In the genomic region with DNA sequence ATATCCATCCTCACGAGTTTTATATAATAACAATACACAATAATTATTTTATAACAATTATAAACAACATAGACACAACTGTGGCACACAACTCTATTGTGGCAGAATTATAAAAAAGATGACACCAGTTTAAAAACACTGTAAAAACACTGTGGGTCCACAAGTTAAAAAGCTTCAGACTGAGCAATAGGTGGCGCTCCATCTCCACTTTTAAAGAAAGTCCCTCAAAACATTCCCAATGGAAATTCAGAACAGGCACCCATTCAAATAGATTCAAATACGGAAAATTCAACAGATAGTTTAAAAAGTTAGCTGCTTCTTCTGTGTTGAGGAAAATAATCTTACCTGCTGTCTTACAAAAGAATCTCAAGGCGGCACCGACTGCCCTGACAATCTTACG, we compare ENCODE assay signal across 9 mouse cellular contexts.
A peak's percentile ranks its signal among the peaks of the same experiment; 100 is the strongest.
DNase-seq lines count a peak whose midpoint lies in the region; ATAC-seq and TF ChIP-seq lines count a peak whose summit lies in the region.
"Had no signal": no experiment of that assay in that cellular context is flagged by ENCODE, and none has a peak within 500 bp of the region (broad histone marks: within the 10 kb centered on the region; RNA-seq: fewer than 3 reads in every experiment).

No protein-coding gene starts in this region.

- peak; percentile 14 to 62; a peak in 2 of 4 replicates for TF ChIP-seq CTCF in CH12.LX (conservative IDR thresholded peaks at IDR 0.05 in 1 of 2, IDR thresholded peaks at IDR 0.05 in 1 of 2; ENCODE audit: low read depth in 2 of 2, low read length in 2 of 2)

- ATAC-seq in embryonic facial prominence, embryonic 11.5 days (replicated peaks; ENCODE audit: insufficient number of reproducible peaks, low FRiP score, low TSS enrichment, low read depth), result no peak

- no peak for TF ChIP-seq POLR2A in CH12.LX (IDR thresholded peaks at IDR 0.05; ENCODE audit: low read depth, low read length)

- H3K79me2 ChIP-seq in CH12.LX (replicated peaks; ENCODE audit: control insufficient read depth, extremely low read depth, insufficient read depth, poor library complexity, severe bottlenecking), result no peaks in the 10 kb centered on the region

- no peak overlapping the region for H3K4me2 ChIP-seq in embryonic facial prominence, embryonic 11.5 days (ENCODE audit: low read depth, low read length)
- H3K4me2 ChIP-seq in CH12.LX (ENCODE audit: insufficient read depth, low read depth, poor library complexity, severe bottlenecking), result no peak overlapping the region
- H3K4me2 ChIP-seq: limb, embryonic 12.5 days had no signal

- no peak for TF ChIP-seq EP300 in CH12.LX (IDR thresholded peaks at IDR 0.05; ENCODE audit: low read length)

- peak; percentile 45 for TF ChIP-seq RAD21 in CH12.LX (IDR thresholded peaks at IDR 0.05; ENCODE audit: low read depth, low read length)

- dilution Hi-C loops in CH12.LX (cut with MboI; ENCODE audit: extremely low pct_ligation_motif_present, extremely low pct_unique_long_range_greater_than_20kb, low sequenced_read_pairs), result no loop called here

- no peaks in the 10 kb centered on the region for H3K36me3 ChIP-seq in embryonic facial prominence, embryonic 11.5 days (replicated peaks; ENCODE audit: control insufficient read depth, insufficient read depth, low read depth, low read length)
- no peaks in the 10 kb centered on the region for H3K36me3 ChIP-seq in embryonic facial prominence, embryonic 10.5 days (replicated peaks)
- peaks cover 0 to 10% of the 10 kb centered on the region in 2 experiments for H3K36me3 ChIP-seq in CH12.LX (replicated peaks in 1 of 2; ENCODE audit: control insufficient read depth in 1 of 2, insufficient read depth in 1 of 2, low read length in 1 of 2)
- H3K36me3 ChIP-seq: limb, embryonic 12.5 days had no signal

- no peaks in the 10 kb centered on the region for H3K27me3 ChIP-seq in embryonic facial prominence, embryonic 11.5 days (ENCODE audit: control insufficient read depth, insufficient read depth, low read length)
- no peaks in the 10 kb centered on the region for H3K27me3 ChIP-seq in embryonic facial prominence, embryonic 10.5 days (replicated peaks; ENCODE audit: low read depth, poor library complexity, severe bottlenecking)
- H3K27me3 ChIP-seq in CH12.LX (replicated peaks), result no peaks in the 10 kb centered on the region
- H3K27me3 ChIP-seq: limb, embryonic 12.5 days had no signal

- H3K27ac ChIP-seq in embryonic facial prominence, embryonic 11.5 days (replicated peaks; ENCODE audit: low read depth, low read length), result no peak overlapping the region
- H3K27ac ChIP-seq in embryonic facial prominence, embryonic 10.5 days (replicated peaks), result no peak overlapping the region
- H3K27ac ChIP-seq in CH12.LX (ENCODE audit: insufficient read depth, low read depth), result no peak overlapping the region
- H3K27ac ChIP-seq: limb, embryonic 12.5 days had no signal

- H3K9ac ChIP-seq in embryonic facial prominence, embryonic 11.5 days (replicated peaks; ENCODE audit: low read length), result no peak overlapping the region
- H3K9ac ChIP-seq in CH12.LX (ENCODE audit: insufficient read depth, low read depth), result no peak overlapping the region
- H3K9ac ChIP-seq: limb, embryonic 12.5 days had no signal

- WGBS in embryonic facial prominence, embryonic 11.5 days, result 53% methylated on average over 6 of the region's 6 CpGs
- 48% methylated on average over 6 of the region's 6 CpGs for WGBS in embryonic facial prominence, embryonic 10.5 days

- H3K4me3 ChIP-seq in embryonic facial prominence, embryonic 11.5 days (ENCODE audit: low read depth, low read length), result no peak overlapping the region
- no peak overlapping the region for H3K4me3 ChIP-seq in embryonic facial prominence, embryonic 10.5 days
- H3K4me3 ChIP-seq in CH12.LX (replicated peaks in 1 of 3; ENCODE audit: low read depth in 2 of 3, low read length in 2 of 3, poor library complexity in 1 of 3), result no peak overlapping the region
- H3K4me3 ChIP-seq: limb, embryonic 12.5 days had no signal

- H3K4me1 ChIP-seq in embryonic facial prominence, embryonic 11.5 days (ENCODE audit: control insufficient read depth, insufficient read depth, low read length), result no peaks in the 10 kb centered on the region
- H3K4me1 ChIP-seq in embryonic facial prominence, embryonic 10.5 days, result no peaks in the 10 kb centered on the region
- H3K4me1 ChIP-seq in CH12.LX (ENCODE audit: control insufficient read depth in 1 of 2, insufficient read depth in 2 of 2), result peaks cover 0 to 4% of the 10 kb centered on the region in 2 experiments; a peak in 1 of 4 replicates

- in situ Hi-C loops in CH12.LX (cut with MboI; ENCODE audit: low pct_ligation_motif_present, low pct_unique_long_range_greater_than_20kb, low sequenced_read_pairs), result no loop called here

- no peaks in the 10 kb centered on the region for H3K9me3 ChIP-seq in embryonic facial prominence, embryonic 11.5 days (replicated peaks; ENCODE audit: control insufficient read depth, low read length)
- H3K9me3 ChIP-seq in embryonic facial prominence, embryonic 10.5 days, result no peaks in the 10 kb centered on the region
- no peaks in the 10 kb centered on the region for H3K9me3 ChIP-seq in CH12.LX (replicated peaks; ENCODE audit: low read length)
- H3K9me3 ChIP-seq: limb, embryonic 12.5 days had no signal

- peak; percentile 67 for DNase-seq in embryonic facial prominence, embryonic 11.5 days (ENCODE audit: low spot score)
- DNase-seq in embryonic facial prominence, embryonic 10.5 days (ENCODE audit: low spot score), result no peak
- DNase-seq in kidney, postnatal 14 days, result peak; percentile 29
- no peak for DNase-seq in kidney, adult 11 months
- no peak for DNase-seq in CH12.LX (ENCODE audit: extremely low read depth)
- DNase-seq in embryo, embryonic 10 days (ENCODE audit: low spot score), result peak; percentile 57
- no peak for DNase-seq in neural tube, embryonic 10.5 days (ENCODE audit: extremely low spot score, low spot score)
- DNase-seq in urinary bladder, adult 18-20 months (ENCODE audit: low spot score in 2 of 2), result no peak

TF ChIP-seq in CH12.LX, 34 proteins besides CTCF, POLR2A, EP300 and RAD21:
- TF ChIP-seq NRF1 (IDR thresholded peaks at IDR 0.05; ENCODE audit: low read depth, low read length), result no peak
- TF ChIP-seq RCOR1 (conservative IDR thresholded peaks at IDR 0.05; ENCODE audit: low read depth, low read length), result no peak
- TF ChIP-seq USF2 (conservative IDR thresholded peaks at IDR 0.05; ENCODE audit: low read depth, low read length), result no peak
- TF ChIP-seq ZKSCAN1 (IDR thresholded peaks at IDR 0.05; ENCODE audit: borderline replicate concordance, low read depth, low read length), result no peak
- TF ChIP-seq GABPA (IDR thresholded peaks at IDR 0.05; ENCODE audit: insufficient replicate concordance, low read depth, low read length), result no peak

Comparison
In these comparisons a context has a peak if more than half of its experiments do, and no peak if none do; other contexts are left out.
1. DNase-seq: peak in embryonic facial prominence, embryonic 11.5 days (single experiment), kidney, postnatal 14 days (single experiment) and embryo, embryonic 10 days (single experiment); none in embryonic facial prominence, embryonic 10.5 days (single experiment), kidney, adult 11 months (single experiment), CH12.LX (single experiment), neural tube, embryonic 10.5 days (single experiment) and urinary bladder, adult 18-20 months (0 of 2).